Mouse (Mus musculus): ENCODE data around the gene Ctrb1. TPM values are rescaled to one million over a fixed set of nuclear protein-coding genes. Genes with fewer than 3 reads are reported as not detected.

The Ctrb1 gene
- polyA plus RNA-seq, 1 experiment from 2014 or later: not detected

GRCm38 (mm10) chr8:111732406-111733085 lies 41.7 kb upstream of the Ctrb1 start:
- H3K9ac ChIP-seq (replicated peaks; ENCODE audit: low read depth, low read length): peak overlapping the region; percentile 92
- 32% methylated on average over 10 of the region's 10 CpGs for WGBS
- H3K27me3 ChIP-seq (ENCODE audit: control insufficient read depth, insufficient read depth, low read length): no peaks in the 10 kb centered on the region
- ATAC-seq (ENCODE audit: low read depth): no peak
- peak overlapping the region; percentile 70 for H3K27ac ChIP-seq (ENCODE audit: low read depth, low read length)
- peaks cover 74% of the 10 kb centered on the region for H3K4me1 ChIP-seq (ENCODE audit: control insufficient read depth, insufficient read depth, low read length)
- no peaks in the 10 kb centered on the region for H3K9me3 ChIP-seq (ENCODE audit: control insufficient read depth, low read length)
- H3K36me3 ChIP-seq (ENCODE audit: control insufficient read depth, insufficient read depth, low read length): no peaks in the 10 kb centered on the region
- H3K4me3 ChIP-seq (ENCODE audit: low read depth, low read length): peak overlapping the region; percentile 71
- peak overlapping the region; percentile 79 for H3K4me2 ChIP-seq (ENCODE audit: low read depth, low read length)

GRCm38 (mm10) chr8:111732004-111732403 lies 41.2 kb upstream of the Ctrb1 start:
- WGBS: 0% methylated on average over 40 of the region's 41 CpGs
- no peaks in the 10 kb centered on the region for H3K36me3 ChIP-seq (ENCODE audit: control insufficient read depth, insufficient read depth, low read length)
- H3K27me3 ChIP-seq (ENCODE audit: control insufficient read depth, insufficient read depth, low read length): no peaks in the 10 kb centered on the region
- H3K4me1 ChIP-seq (ENCODE audit: control insufficient read depth, insufficient read depth, low read length): peaks cover 70% of the 10 kb centered on the region
- no peaks in the 10 kb centered on the region for H3K9me3 ChIP-seq (ENCODE audit: control insufficient read depth, low read length)
- peak overlapping the region; percentile 71 for H3K4me3 ChIP-seq (ENCODE audit: low read depth, low read length)
- H3K27ac ChIP-seq (ENCODE audit: low read depth, low read length): peak overlapping the region; percentile 70
- peak; percentile 95 for ATAC-seq (ENCODE audit: low read depth)
- peak overlapping the region; percentile 79 for H3K4me2 ChIP-seq (ENCODE audit: low read depth, low read length)
- peak overlapping the region; percentile 92 for H3K9ac ChIP-seq (replicated peaks; ENCODE audit: low read depth, low read length)

- Histone ChIP-seq H3K4me3 (ENCODE audit: low read depth, low read length) (peak overlapping the region; percentile 71), H3K9ac (replicated peaks; ENCODE audit: low read depth, low read length) (peak overlapping the region; percentile 92), H3K27ac (ENCODE audit: low read depth, low read length) (peak overlapping the region; percentile 70), H3K4me2 (ENCODE audit: low read depth, low read length) (peak overlapping the region; percentile 79), H3K9me3 (ENCODE audit: control insufficient read depth, low read length) (no peaks in the 10 kb centered on the region), H3K4me1 (ENCODE audit: control insufficient read depth, insufficient read depth, low read length) (peaks cover 65% of the 10 kb centered on the region), H3K27me3 (ENCODE audit: control insufficient read depth, insufficient read depth, low read length) (no peaks in the 10 kb centered on the region), H3K36me3 (ENCODE audit: control insufficient read depth, insufficient read depth, low read length) (no peaks in the 10 kb centered on the region)
- ATAC-seq (ENCODE audit: low read depth): peak; percentile 21; the same call in 1 of the 2 replicates
- under 1% methylated on average over 38 of the region's 39 CpGs for WGBS
Measured at GRCm38 (mm10) chr8:111731231-111731977, 40.6 kb upstream of the Ctrb1 start.

GRCm38 (mm10) chr8:111729233-111730170 lies 38.7 kb upstream of the Ctrb1 start:
- no peaks in the 10 kb centered on the region for H3K27me3 ChIP-seq (ENCODE audit: control insufficient read depth, insufficient read depth, low read length)
- no peaks in the 10 kb centered on the region for H3K9me3 ChIP-seq (ENCODE audit: control insufficient read depth, low read length)
- no peak overlapping the region; the same call in 1 of the 2 replicates for H3K9ac ChIP-seq (replicated peaks; ENCODE audit: low read depth, low read length)
- no peak overlapping the region for H3K4me2 ChIP-seq (ENCODE audit: low read depth, low read length)
- H3K4me3 ChIP-seq (ENCODE audit: low read depth, low read length): no peak overlapping the region
- peaks cover 50% of the 10 kb centered on the region for H3K4me1 ChIP-seq (ENCODE audit: control insufficient read depth, insufficient read depth, low read length)
- H3K27ac ChIP-seq (ENCODE audit: low read depth, low read length): no peak overlapping the region
- H3K36me3 ChIP-seq (ENCODE audit: control insufficient read depth, insufficient read depth, low read length): no peaks in the 10 kb centered on the region
- no peak for ATAC-seq (ENCODE audit: low read depth)
- 65% methylated on average over 7 of the region's 7 CpGs for WGBS

- Histone ChIP-seq H3K9me3 (ENCODE audit: control insufficient read depth, low read length) (no peaks in the 10 kb centered on the region), H3K36me3 (ENCODE audit: control insufficient read depth, insufficient read depth, low read length) (no peaks in the 10 kb centered on the region), H3K4me2 (ENCODE audit: low read depth, low read length) (no peak overlapping the region), H3K27ac (ENCODE audit: low read depth, low read length) (no peak overlapping the region), H3K27me3 (ENCODE audit: control insufficient read depth, insufficient read depth, low read length) (no peaks in the 10 kb centered on the region), H3K4me1 (ENCODE audit: control insufficient read depth, insufficient read depth, low read length) (peaks cover 39% of the 10 kb centered on the region), H3K9ac (replicated peaks; ENCODE audit: low read depth, low read length) (no peak overlapping the region), H3K4me3 (ENCODE audit: low read depth, low read length) (no peak overlapping the region)
- ATAC-seq (ENCODE audit: low read depth): no peak
- WGBS: 73% methylated on average over 5 of the region's 5 CpGs
Measured at GRCm38 (mm10) chr8:111728481-111728880, 37.7 kb upstream of the Ctrb1 start.

GRCm38 (mm10) chr8:111727553-111727952 lies 36.7 kb upstream of the Ctrb1 start:
- Histone ChIP-seq H3K4me1 (ENCODE audit: control insufficient read depth, insufficient read depth, low read length) (peaks cover 31% of the 10 kb centered on the region), H3K36me3 (ENCODE audit: control insufficient read depth, insufficient read depth, low read length) (no peaks in the 10 kb centered on the region), H3K4me2 (ENCODE audit: low read depth, low read length) (no peak overlapping the region), H3K27me3 (ENCODE audit: control insufficient read depth, insufficient read depth, low read length) (no peaks in the 10 kb centered on the region), H3K9me3 (ENCODE audit: control insufficient read depth, low read length) (no peaks in the 10 kb centered on the region), H3K4me3 (ENCODE audit: low read depth, low read length) (no peak overlapping the region), H3K27ac (ENCODE audit: low read depth, low read length) (no peak overlapping the region), H3K9ac (replicated peaks; ENCODE audit: low read depth, low read length) (no peak overlapping the region)
- WGBS: 65% methylated on average over 4 of the region's 4 CpGs
- ATAC-seq (ENCODE audit: low read depth): no peak

- Histone ChIP-seq H3K4me2 (ENCODE audit: low read depth, low read length) (no peak overlapping the region), H3K9ac (replicated peaks; ENCODE audit: low read depth, low read length) (no peak overlapping the region), H3K4me1 (ENCODE audit: control insufficient read depth, insufficient read depth, low read length) (peaks cover 26% of the 10 kb centered on the region), H3K36me3 (ENCODE audit: control insufficient read depth, insufficient read depth, low read length) (no peaks in the 10 kb centered on the region), H3K27ac (ENCODE audit: low read depth, low read length) (no peak overlapping the region), H3K27me3 (ENCODE audit: control insufficient read depth, insufficient read depth, low read length) (no peaks in the 10 kb centered on the region), H3K9me3 (ENCODE audit: control insufficient read depth, low read length) (no peaks in the 10 kb centered on the region), H3K4me3 (ENCODE audit: low read depth, low read length) (no peak overlapping the region)
- WGBS: 62% methylated on average over 7 of the region's 7 CpGs
- peak; percentile 66 for ATAC-seq (ENCODE audit: low read depth)
Measured at GRCm38 (mm10) chr8:111726102-111726900, 35.5 kb upstream of the Ctrb1 start.

GRCm38 (mm10) chr8:111725341-111725740 lies 34.5 kb upstream of the Ctrb1 start:
- H3K9me3 ChIP-seq (ENCODE audit: control insufficient read depth, low read length): no peaks in the 10 kb centered on the region
- 93% methylated on average over 6 of the region's 6 CpGs for WGBS
- H3K36me3 ChIP-seq (ENCODE audit: control insufficient read depth, insufficient read depth, low read length): peaks cover 9% of the 10 kb centered on the region
- no peak overlapping the region for H3K4me2 ChIP-seq (ENCODE audit: low read depth, low read length)
- no peak overlapping the region for H3K27ac ChIP-seq (ENCODE audit: low read depth, low read length)
- ATAC-seq (ENCODE audit: low read depth): no peak
- H3K4me1 ChIP-seq (ENCODE audit: control insufficient read depth, insufficient read depth, low read length): peaks cover 16% of the 10 kb centered on the region
- H3K27me3 ChIP-seq (ENCODE audit: control insufficient read depth, insufficient read depth, low read length): no peaks in the 10 kb centered on the region
- no peak overlapping the region for H3K9ac ChIP-seq (replicated peaks; ENCODE audit: low read depth, low read length)
- H3K4me3 ChIP-seq (ENCODE audit: low read depth, low read length): no peak overlapping the region
